Mouse (Mus musculus): Measurements from ENCODE around the gene Sparcl1.

DNA sequence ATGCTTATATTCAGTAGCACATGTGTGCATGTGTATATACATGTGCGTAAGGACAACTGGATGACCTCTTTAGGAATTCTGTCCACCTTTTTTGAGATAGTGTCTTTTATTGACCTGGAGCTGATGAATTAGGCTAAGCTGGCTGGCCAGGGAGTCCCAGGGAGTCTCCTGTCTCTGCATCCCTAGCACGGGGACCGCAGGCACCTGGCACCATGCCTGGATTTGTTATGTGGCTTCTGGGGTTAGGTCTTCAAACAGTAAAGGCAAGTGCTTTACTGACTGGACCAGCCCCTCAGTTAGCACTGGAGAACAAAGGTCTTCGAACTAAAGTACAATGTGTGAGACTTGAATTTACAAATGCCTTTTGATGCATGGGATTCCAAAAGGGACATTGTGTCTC, 30.5 kb upstream of the Sparcl1 start:
- TF ChIP-seq POLR2A (IDR thresholded peaks at IDR 0.05; ENCODE audit: borderline replicate concordance, control insufficient read depth, low read depth, low read length) = no peak
- TF ChIP-seq CTCF (IDR thresholded peaks at IDR 0.05; ENCODE audit: control insufficient read depth, insufficient read depth, low read length) = no peak
